Mouse (Mus musculus): ENCODE measurements at regions not wholly inside any gene's neighbourhood (a gene's known extent, or its start where the extent isn't known, plus 50 kb on each side); places are given as distances from the start of the nearest gene placed in this dataset.

GRCm38 (mm10) chr1:35855650-35856049 is 212.6 kb upstream of the Hs6st1 start:
- WGBS, result 82% methylated on average over 4 of the region's 4 CpGs
- TF ChIP-seq CTCF (IDR thresholded peaks at IDR 0.05; ENCODE audit: low read depth), result no peak
- Histone ChIP-seq H3K4me1 (replicated peaks; ENCODE audit: control insufficient read depth, insufficient read depth, low read length) (no peaks in the 10 kb centered on the region), H3K27ac (ENCODE audit: low read depth, low read length) (no peak overlapping the region), H3K36me3 (ENCODE audit: control insufficient read depth, insufficient read depth) (no peaks in the 10 kb centered on the region), H3K9ac (ENCODE audit: low read depth, low read length) (no peak overlapping the region), H3K27me3 (replicated peaks; ENCODE audit: control insufficient read depth, insufficient read depth, low read length) (no peaks in the 10 kb centered on the region), H3K4me3 (ENCODE audit: low read depth, low read length) (no peak overlapping the region), H3K9me3 (ENCODE audit: control insufficient read depth) (no peaks in the 10 kb centered on the region), H3K4me2 (replicated peaks; ENCODE audit: low read depth) (no peak overlapping the region)
- ATAC-seq, result no peak

- Histone ChIP-seq H3K4me1 (replicated peaks; ENCODE audit: control insufficient read depth, insufficient read depth, low read length) (no peaks in the 10 kb centered on the region), H3K9me3 (ENCODE audit: control insufficient read depth) (no peaks in the 10 kb centered on the region), H3K36me3 (ENCODE audit: control insufficient read depth, insufficient read depth) (no peaks in the 10 kb centered on the region), H3K27ac (ENCODE audit: low read depth, low read length) (no peak overlapping the region), H3K4me3 (ENCODE audit: low read depth, low read length) (no peak overlapping the region), H3K27me3 (replicated peaks; ENCODE audit: control insufficient read depth, insufficient read depth, low read length) (no peaks in the 10 kb centered on the region), H3K9ac (ENCODE audit: low read depth, low read length) (no peak overlapping the region), H3K4me2 (replicated peaks; ENCODE audit: low read depth) (no peak overlapping the region)
- no peak for TF ChIP-seq CTCF (IDR thresholded peaks at IDR 0.05; ENCODE audit: low read depth)
- no peak for ATAC-seq
- WGBS, result 34% methylated on average over 3 of the region's 3 CpGs
Measured at GRCm38 (mm10) chr1:35858342-35858741, 209.9 kb upstream of the Hs6st1 start.

GRCm38 (mm10) chr1:35860779-35861178 is 207.4 kb upstream of the Hs6st1 start:
- Histone ChIP-seq H3K9ac (ENCODE audit: low read depth, low read length) (no peak overlapping the region), H3K27me3 (replicated peaks; ENCODE audit: control insufficient read depth, insufficient read depth, low read length) (no peaks in the 10 kb centered on the region), H3K36me3 (ENCODE audit: control insufficient read depth, insufficient read depth) (no peaks in the 10 kb centered on the region), H3K27ac (ENCODE audit: low read depth, low read length) (no peak overlapping the region), H3K4me1 (replicated peaks; ENCODE audit: control insufficient read depth, insufficient read depth, low read length) (no peaks in the 10 kb centered on the region), H3K9me3 (ENCODE audit: control insufficient read depth) (no peaks in the 10 kb centered on the region), H3K4me2 (replicated peaks; ENCODE audit: low read depth) (no peak overlapping the region), H3K4me3 (ENCODE audit: low read depth, low read length) (no peak overlapping the region)
- 85% methylated on average over 5 of the region's 5 CpGs for WGBS
- no peak for TF ChIP-seq CTCF (IDR thresholded peaks at IDR 0.05; ENCODE audit: low read depth)
- ATAC-seq, result no peak

- no peak overlapping the region for H3K27ac ChIP-seq (ENCODE audit: low read depth, low read length)
- no peaks in the 10 kb centered on the region for H3K4me1 ChIP-seq (replicated peaks; ENCODE audit: control insufficient read depth, insufficient read depth, low read length)
- no peak for TF ChIP-seq CTCF (IDR thresholded peaks at IDR 0.05; ENCODE audit: low read depth)
- no peak overlapping the region for H3K4me2 ChIP-seq (replicated peaks; ENCODE audit: low read depth)
- no peaks in the 10 kb centered on the region for H3K9me3 ChIP-seq (ENCODE audit: control insufficient read depth)
- no peak overlapping the region for H3K4me3 ChIP-seq (ENCODE audit: low read depth, low read length)
- ATAC-seq, result no peak
- no peaks in the 10 kb centered on the region for H3K36me3 ChIP-seq (ENCODE audit: control insufficient read depth, insufficient read depth)
- no peak overlapping the region for H3K9ac ChIP-seq (ENCODE audit: low read depth, low read length)
- 65% methylated on average over 5 of the region's 5 CpGs for WGBS
- no peaks in the 10 kb centered on the region for H3K27me3 ChIP-seq (replicated peaks; ENCODE audit: control insufficient read depth, insufficient read depth, low read length)
Measured at GRCm38 (mm10) chr1:35862196-35862595, 206.0 kb upstream of the Hs6st1 start.

GRCm38 (mm10) chr1:35862661-35863060 is 205.5 kb upstream of the Hs6st1 start:
- H3K4me2 ChIP-seq (replicated peaks; ENCODE audit: low read depth), result no peak overlapping the region
- no peaks in the 10 kb centered on the region for H3K36me3 ChIP-seq (ENCODE audit: control insufficient read depth, insufficient read depth)
- no peaks in the 10 kb centered on the region for H3K27me3 ChIP-seq (replicated peaks; ENCODE audit: control insufficient read depth, insufficient read depth, low read length)
- no peaks in the 10 kb centered on the region for H3K4me1 ChIP-seq (replicated peaks; ENCODE audit: control insufficient read depth, insufficient read depth, low read length)
- no peak for ATAC-seq
- no peak overlapping the region for H3K4me3 ChIP-seq (ENCODE audit: low read depth, low read length)
- no peak for TF ChIP-seq CTCF (IDR thresholded peaks at IDR 0.05; ENCODE audit: low read depth)
- no peak overlapping the region for H3K9ac ChIP-seq (ENCODE audit: low read depth, low read length)
- H3K27ac ChIP-seq (ENCODE audit: low read depth, low read length), result no peak overlapping the region
- no peaks in the 10 kb centered on the region for H3K9me3 ChIP-seq (ENCODE audit: control insufficient read depth)
- 66% methylated on average over 2 of the region's 2 CpGs for WGBS

- no peak overlapping the region for H3K9ac ChIP-seq (ENCODE audit: low read depth, low read length)
- WGBS, result 89% methylated on average over 9 of the region's 9 CpGs
- H3K9me3 ChIP-seq (ENCODE audit: control insufficient read depth), result no peaks in the 10 kb centered on the region
- no peak for TF ChIP-seq CTCF (IDR thresholded peaks at IDR 0.05; ENCODE audit: low read depth)
- H3K4me3 ChIP-seq (ENCODE audit: low read depth, low read length), result no peak overlapping the region
- no peaks in the 10 kb centered on the region for H3K4me1 ChIP-seq (replicated peaks; ENCODE audit: control insufficient read depth, insufficient read depth, low read length)
- no peak overlapping the region for H3K27ac ChIP-seq (ENCODE audit: low read depth, low read length)
- no peak for ATAC-seq
- H3K36me3 ChIP-seq (ENCODE audit: control insufficient read depth, insufficient read depth), result no peaks in the 10 kb centered on the region
- H3K4me2 ChIP-seq (replicated peaks; ENCODE audit: low read depth), result no peak overlapping the region
- no peaks in the 10 kb centered on the region for H3K27me3 ChIP-seq (replicated peaks; ENCODE audit: control insufficient read depth, insufficient read depth, low read length)
Measured at GRCm38 (mm10) chr1:35864246-35864645, 204.0 kb upstream of the Hs6st1 start.

GRCm38 (mm10) chr1:35865263-35865662 is 202.9 kb upstream of the Hs6st1 start:
- Histone ChIP-seq H3K27ac (ENCODE audit: low read depth, low read length) (no peak overlapping the region), H3K27me3 (replicated peaks; ENCODE audit: control insufficient read depth, insufficient read depth, low read length) (no peaks in the 10 kb centered on the region), H3K4me2 (replicated peaks; ENCODE audit: low read depth) (no peak overlapping the region), H3K4me3 (ENCODE audit: low read depth, low read length) (no peak overlapping the region), H3K4me1 (replicated peaks; ENCODE audit: control insufficient read depth, insufficient read depth, low read length) (no peaks in the 10 kb centered on the region), H3K9ac (ENCODE audit: low read depth, low read length) (no peak overlapping the region), H3K9me3 (ENCODE audit: control insufficient read depth) (no peaks in the 10 kb centered on the region), H3K36me3 (ENCODE audit: control insufficient read depth, insufficient read depth) (no peaks in the 10 kb centered on the region)
- 90% methylated on average over 6 of the region's 6 CpGs for WGBS
- ATAC-seq, result no peak
- TF ChIP-seq CTCF (IDR thresholded peaks at IDR 0.05; ENCODE audit: low read depth), result no peak

Data from intestine, postnatal 0 days (tissue).